Mouse (Mus musculus): ENCODE results near the gene Itsn1.

Itsn1 gene

DNA sequence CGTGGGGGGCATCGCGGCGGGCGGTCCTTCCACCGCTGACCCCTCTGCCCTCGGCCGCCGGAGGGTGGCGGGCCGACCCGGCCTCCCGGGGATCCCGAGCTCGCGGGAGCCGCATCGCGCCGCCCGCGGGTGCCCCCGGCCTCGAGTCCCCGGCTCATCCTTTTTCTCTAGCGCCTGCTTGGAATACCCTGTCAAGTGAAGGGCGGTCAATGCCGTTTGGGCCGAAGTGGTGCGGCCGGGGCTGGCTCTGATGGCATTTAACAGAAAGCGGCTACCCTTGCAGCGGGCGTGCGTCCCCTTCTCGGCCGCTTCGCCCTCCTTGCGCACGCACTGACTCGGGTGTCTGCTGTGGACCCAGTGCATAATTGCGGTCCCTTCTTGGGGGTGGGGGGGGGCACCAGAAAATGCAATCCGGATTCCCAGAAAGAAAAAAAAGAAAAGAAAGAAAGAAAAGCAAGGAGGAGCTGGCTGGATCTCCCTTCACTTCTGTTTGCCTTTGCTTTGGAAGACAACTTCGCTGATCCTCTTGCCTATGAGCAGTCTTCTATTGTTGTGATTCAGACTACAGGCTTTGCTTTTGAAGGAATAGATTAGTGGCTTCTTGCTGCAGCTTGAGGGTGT is 850 bp downstream of the Itsn1 start:
- DNase-seq (ENCODE audit: low read depth in 1 of 2, low spot score in 2 of 2): no peak

GRCm38 (mm10) chr16:91730446-91730845 is 1.4 kb downstream of the Itsn1 start:
- no peak for DNase-seq (ENCODE audit: low read depth in 1 of 2, low spot score in 2 of 2)

- no peak for DNase-seq (ENCODE audit: low read depth in 1 of 2, low spot score in 2 of 2)
Measured at GRCm38 (mm10) chr16:91732816-91733215, 3.7 kb downstream of the Itsn1 start.

GRCm38 (mm10) chr16:91734771-91735170 is 5.7 kb downstream of the Itsn1 start:
- no peak for DNase-seq (ENCODE audit: low read depth in 1 of 2, low spot score in 2 of 2)

DNA sequence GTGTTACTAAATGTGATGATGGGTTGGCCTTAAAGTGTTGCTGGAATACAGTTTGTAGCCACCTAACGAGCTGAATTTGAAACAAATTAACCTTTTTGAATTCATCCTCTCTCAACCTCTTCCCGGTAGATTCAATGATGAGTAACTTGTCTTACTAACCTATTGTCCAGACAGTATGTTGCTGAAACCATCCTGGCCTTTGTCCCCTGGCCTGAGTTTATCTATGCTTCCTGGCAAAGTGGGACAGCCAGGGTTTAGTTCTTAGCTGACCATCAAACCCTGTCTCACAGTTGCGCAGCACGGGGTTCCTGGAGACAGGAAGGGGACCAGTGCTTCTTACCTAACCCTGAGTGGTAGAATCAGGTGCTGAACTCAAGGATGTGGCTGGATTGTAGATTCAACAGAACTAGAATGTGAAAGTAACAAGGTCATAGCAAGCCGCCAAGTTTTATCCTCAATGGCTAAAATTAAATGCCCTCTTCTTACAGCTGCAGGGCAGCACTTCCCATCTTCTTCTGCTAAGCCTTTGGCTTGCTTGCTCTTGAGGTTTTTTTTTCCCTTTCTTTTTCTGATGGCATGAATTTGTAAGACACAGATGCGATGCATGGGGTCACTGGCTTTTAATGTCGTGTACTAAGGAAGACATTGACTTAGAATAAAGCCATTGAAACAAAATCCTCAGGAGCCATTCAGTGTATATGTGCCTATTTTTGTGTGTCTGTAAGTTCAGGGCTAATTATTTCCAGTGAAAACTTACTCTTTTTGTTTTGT is 7.2 kb downstream of the Itsn1 start:
- no peak for DNase-seq (ENCODE audit: low read depth in 1 of 2, low spot score in 2 of 2)

DNA sequence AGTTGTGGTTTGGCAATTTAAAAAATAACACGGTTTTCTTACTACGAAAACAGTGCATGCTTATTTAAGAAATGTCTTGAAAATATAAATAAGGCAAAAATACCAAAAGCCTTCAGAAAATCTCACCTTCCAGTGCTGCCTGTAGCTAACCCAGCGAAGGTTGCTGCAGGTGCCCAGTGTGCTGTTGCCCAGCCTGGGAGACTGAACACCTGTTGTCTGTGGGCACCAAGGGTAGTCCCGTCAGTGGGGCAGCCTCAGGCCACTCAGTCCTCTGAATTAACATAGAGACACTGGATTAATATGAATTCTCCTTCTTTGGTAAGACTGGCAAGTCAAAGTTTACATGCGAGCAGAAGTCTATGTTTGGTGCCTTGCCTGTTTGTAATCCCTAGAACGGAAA is 9.4 kb downstream of the Itsn1 start:
- no peak for DNase-seq (ENCODE audit: low read depth in 1 of 2, low spot score in 2 of 2)

DNA sequence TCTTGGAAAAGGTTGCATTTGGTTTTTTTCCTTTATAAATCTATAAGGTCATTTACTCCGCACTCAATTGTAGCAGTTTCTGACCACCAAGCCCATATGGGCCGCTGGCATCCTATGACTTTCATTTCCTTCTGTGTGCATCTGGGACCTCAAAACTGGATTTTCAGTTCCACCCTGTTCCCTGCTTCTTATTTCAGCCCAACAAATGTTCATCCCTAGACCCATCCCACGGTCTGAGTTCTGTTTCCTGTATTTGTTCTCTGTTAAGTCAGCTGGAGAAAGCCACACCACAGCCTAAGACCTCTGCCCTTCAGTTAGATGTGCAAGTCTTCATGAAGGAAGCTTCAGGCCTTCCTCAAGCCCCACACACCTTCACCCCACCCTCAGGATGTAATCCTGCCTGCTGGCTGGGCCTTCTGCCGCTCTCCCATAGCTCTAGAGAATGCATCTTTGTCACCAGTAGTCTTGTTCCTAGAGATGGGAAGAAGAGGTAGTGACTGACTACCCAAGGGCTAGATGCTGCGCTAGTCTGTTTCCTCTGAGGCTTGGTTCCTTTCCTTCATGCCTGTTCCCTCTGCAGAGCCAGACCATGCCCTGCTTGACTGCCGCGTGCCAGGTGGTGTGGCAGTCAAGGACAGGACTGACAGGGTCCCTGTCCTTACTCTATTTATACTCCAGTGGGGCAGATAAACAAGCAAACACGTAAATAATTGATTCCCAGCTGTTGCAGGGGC is 11.3 kb downstream of the Itsn1 start:
- no peak for DNase-seq (ENCODE audit: low read depth in 1 of 2, low spot score in 2 of 2)

DNA sequence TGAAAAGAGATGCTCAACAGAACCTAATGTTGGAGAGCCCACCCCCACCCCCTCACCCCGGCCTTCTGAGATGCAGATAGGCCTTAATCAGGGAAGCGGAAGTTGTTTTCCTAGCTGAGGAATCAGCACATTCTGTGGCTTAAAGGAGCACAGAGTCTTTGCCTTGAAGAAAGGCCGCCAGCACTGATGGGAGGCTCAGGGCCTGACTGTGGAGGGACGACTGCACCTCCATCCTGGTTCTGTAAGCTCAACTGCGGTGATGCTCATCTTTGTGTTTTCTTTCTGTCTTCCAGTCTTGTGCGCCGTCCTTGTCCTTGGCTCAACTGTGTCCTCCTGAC is 11.8 kb downstream of the Itsn1 start:
- no peak for DNase-seq (ENCODE audit: low read depth in 1 of 2, low spot score in 2 of 2)

DNA sequence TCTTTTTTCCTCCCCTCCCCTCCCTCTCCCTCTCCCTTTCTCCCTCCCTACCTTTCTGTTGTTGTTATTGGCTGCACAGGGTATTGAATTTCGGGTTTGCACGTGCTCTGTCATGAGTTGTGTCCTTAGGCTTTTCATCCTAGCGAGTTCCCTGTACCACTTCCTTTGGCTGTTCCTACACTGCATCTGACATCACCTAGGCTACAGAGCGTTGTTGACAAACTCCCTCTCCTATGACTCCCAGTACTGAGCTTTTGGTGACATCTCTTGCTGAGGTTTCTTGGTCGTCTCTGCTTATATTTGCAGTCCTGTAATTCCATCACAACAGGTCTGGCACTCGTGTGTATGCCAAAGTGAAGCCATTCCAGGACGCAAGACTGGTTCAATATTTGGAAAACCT is 14.0 kb downstream of the Itsn1 start:
- DNase-seq (ENCODE audit: low read depth in 1 of 2, low spot score in 2 of 2): no peak

GRCm38 (mm10) chr16:91746101-91746950 is 17.2 kb downstream of the Itsn1 start:
- no peak for DNase-seq (ENCODE audit: low read depth in 1 of 2, low spot score in 2 of 2)

DNA sequence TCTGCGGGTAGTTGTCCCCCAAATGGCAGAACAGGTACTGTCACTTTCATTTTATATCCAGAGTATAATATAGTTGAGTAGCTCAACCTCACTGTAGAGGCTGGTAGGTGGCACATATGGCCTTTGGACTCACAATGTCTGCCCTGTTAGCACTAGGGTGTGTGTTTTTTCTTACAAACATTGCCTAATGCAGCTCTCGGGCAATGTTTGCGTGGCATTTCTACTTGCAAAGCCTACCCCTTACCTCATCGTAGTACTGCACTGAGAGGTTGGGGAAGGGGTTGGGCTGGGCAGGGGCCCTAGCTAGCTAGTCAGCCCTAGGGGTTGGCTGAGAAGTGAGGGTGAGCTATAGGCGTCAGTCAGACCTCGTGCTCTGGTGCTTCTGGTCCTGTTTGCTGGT is 18.5 kb downstream of the Itsn1 start:
- DNase-seq (ENCODE audit: low read depth in 1 of 2, low spot score in 2 of 2): no peak

- DNase-seq (ENCODE audit: low read depth in 1 of 2, low spot score in 2 of 2): no peak
Measured at GRCm38 (mm10) chr16:91751644-91752385, 22.7 kb downstream of the Itsn1 start.

DNA sequence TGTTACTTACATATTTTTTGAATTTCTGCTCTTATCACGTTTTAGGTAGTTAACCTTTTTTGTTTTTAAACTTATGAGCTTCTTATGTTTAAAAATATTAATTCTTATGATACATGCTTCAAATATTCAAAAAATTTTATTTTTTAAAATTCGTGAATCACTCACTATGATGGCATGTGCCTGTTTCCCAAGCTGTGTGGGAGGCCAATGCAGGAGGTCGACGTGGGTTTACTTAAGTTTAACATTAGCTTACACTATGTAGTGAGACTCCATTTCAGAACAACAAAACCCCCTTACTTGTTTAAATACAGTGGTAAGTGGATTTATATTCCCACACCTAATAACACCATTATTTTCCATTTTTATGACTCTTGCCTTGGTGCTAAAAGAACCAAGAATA is 24.5 kb downstream of the Itsn1 start:
- DNase-seq (ENCODE audit: low read depth in 1 of 2, low spot score in 2 of 2): no peak

GRCm38 (mm10) chr16:91754957-91755356 is 25.9 kb downstream of the Itsn1 start:
- no peak for DNase-seq (ENCODE audit: low read depth in 1 of 2, low spot score in 2 of 2)

DNA sequence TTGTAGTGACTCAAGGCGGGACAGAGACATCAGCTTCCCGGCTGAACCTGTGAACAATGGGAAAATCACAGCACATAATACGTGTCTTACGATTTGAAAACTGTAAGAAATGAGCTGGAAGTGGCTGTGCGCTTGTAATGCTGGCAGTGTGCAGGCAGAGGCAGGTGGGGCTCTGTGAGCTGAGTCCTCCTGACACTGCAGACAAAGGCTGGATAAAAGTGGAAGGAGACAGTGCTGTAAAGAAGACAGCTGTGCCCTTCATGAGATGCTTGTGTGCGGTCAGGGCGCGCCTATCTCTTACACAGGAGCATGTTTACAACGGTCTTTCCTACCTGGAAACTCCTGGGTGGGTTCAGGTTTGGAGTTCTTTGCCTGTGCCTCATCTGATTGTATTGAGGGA is 32.1 kb downstream of the Itsn1 start:
- no peak for DNase-seq (ENCODE audit: low read depth in 1 of 2, low spot score in 2 of 2)

GRCm38 (mm10) chr16:91761761-91762160 is 32.7 kb downstream of the Itsn1 start:
- DNase-seq (ENCODE audit: low read depth in 1 of 2, low spot score in 2 of 2): no peak

DNA sequence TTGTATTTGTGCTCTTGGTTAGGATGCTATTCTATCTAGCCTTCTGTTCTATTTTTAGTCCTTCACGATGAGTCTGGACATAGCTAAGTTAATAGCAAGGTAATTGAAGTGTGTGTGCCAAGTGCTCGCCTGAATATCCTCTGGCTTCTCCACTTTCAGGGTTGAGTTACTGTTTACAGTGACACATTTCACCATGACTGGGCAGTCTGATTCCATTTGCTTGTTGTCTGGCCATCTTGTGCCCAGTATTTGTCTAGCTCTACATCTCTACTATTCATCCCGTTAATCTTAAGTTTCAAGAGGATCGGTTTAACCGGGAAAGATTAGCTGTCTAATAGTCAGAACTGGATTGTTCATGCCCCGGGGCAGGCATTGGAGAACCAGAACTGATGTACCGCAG is 33.4 kb downstream of the Itsn1 start:
- no peak for DNase-seq (ENCODE audit: low read depth in 1 of 2, low spot score in 2 of 2)

GRCm38 (mm10) chr16:91763975-91764374 is 34.9 kb downstream of the Itsn1 start:
- no peak for DNase-seq (ENCODE audit: low read depth in 1 of 2, low spot score in 2 of 2)

GRCm38 (mm10) chr16:91764414-91764813 is 35.3 kb downstream of the Itsn1 start:
- no peak for DNase-seq (ENCODE audit: low read depth in 1 of 2, low spot score in 2 of 2)

GRCm38 (mm10) chr16:91765121-91765815 is 36.2 kb downstream of the Itsn1 start:
- no peak for DNase-seq (ENCODE audit: low read depth in 1 of 2, low spot score in 2 of 2)
